ENCODE assay signal across 9 mouse cellular contexts in genomic region chr19:53502891-53503371, GRCm38 (mm10). TPM values are rescaled to one million over a fixed set of nuclear protein-coding genes. Genes with fewer than 3 reads are reported as not detected.
DNase-seq lines count a peak whose midpoint lies in the region; ATAC-seq and TF ChIP-seq lines count a peak whose summit lies in the region.
"Had no signal": no experiment of that assay in that cellular context is flagged by ENCODE, and none has a peak within 500 bp of the region (broad histone marks: within the 10 kb centered on the region; RNA-seq: fewer than 3 reads in every experiment).

No protein-coding gene starts in this region.

- no peaks in the 10 kb centered on the region for H3K36me3 ChIP-seq in forebrain, embryonic 16.5 days (ENCODE audit: control insufficient read depth, insufficient read depth)
- no peaks in the 10 kb centered on the region for H3K36me3 ChIP-seq in forebrain, embryonic 13.5 days (ENCODE audit: poor library complexity, severe bottlenecking)
- no peaks in the 10 kb centered on the region for H3K36me3 ChIP-seq in spleen, adult 2 months (ENCODE audit: control insufficient read depth, insufficient read depth, low read length)
- H3K36me3 ChIP-seq: heart, embryonic 13.5 days had no signal

- DNase-seq in spleen, adult 2 months (ENCODE audit: low read depth in 1 of 2, low spot score in 2 of 2) = peak; percentile 25 to 32
- no peak for DNase-seq in spleen, adult 12 weeks (ENCODE audit: low spot score)
- DNase-seq in embryo, embryonic 10 days (ENCODE audit: low spot score) = no peak
- DNase-seq in adrenal gland, postnatal 14 days = no peak

- TF ChIP-seq POLR2A in spleen, adult 2 months (IDR thresholded peaks at IDR 0.05; ENCODE audit: low read depth, low read length) = no peak

- 0 out of 2 replicates have a peak, but pooled peaks have one; percentile 23 for ATAC-seq in forebrain, embryonic 16.5 days
- ATAC-seq in forebrain, embryonic 13.5 days = no peak
- 0 out of 2 replicates have a peak, but pooled peaks have one; percentile 21 for ATAC-seq in megakaryocyte, adult 5-6 weeks (ENCODE audit: poor library complexity, severe bottlenecking)
- no peak for ATAC-seq in erythroblast, adult 5-6 weeks (replicated peaks; ENCODE audit: low FRiP score, poor library complexity, severe bottlenecking)

- H3K9ac ChIP-seq in forebrain, embryonic 16.5 days (replicated peaks; ENCODE audit: low read depth, low read length) = no peak overlapping the region
- H3K9ac ChIP-seq in forebrain, embryonic 13.5 days = no peak overlapping the region
- H3K9ac ChIP-seq: heart, embryonic 13.5 days had no signal

- H3K4me1 ChIP-seq in forebrain, embryonic 16.5 days (replicated peaks; ENCODE audit: control insufficient read depth, insufficient read depth, low read length) = no peaks in the 10 kb centered on the region
- 0 out of 2 replicates have a peak, but pooled peaks cover 5% of the 10 kb centered on the region for H3K4me1 ChIP-seq in forebrain, embryonic 13.5 days
- H3K4me1 ChIP-seq in spleen, adult 2 months (ENCODE audit: control insufficient read depth, insufficient read depth, insufficient read length) = peaks cover 21% of the 10 kb centered on the region; the same call in 1 of the 2 replicates

- no peak overlapping the region for H3K27ac ChIP-seq in forebrain, embryonic 16.5 days (ENCODE audit: low read length)
- no peak overlapping the region for H3K27ac ChIP-seq in forebrain, embryonic 13.5 days
- H3K27ac ChIP-seq in spleen, adult 2 months (ENCODE audit: insufficient read depth, low read length) = no peak overlapping the region
- H3K27ac ChIP-seq: heart, embryonic 13.5 days had no signal

- H3K27me3 ChIP-seq in forebrain, embryonic 16.5 days (replicated peaks; ENCODE audit: control insufficient read depth, insufficient read depth, low read length) = no peaks in the 10 kb centered on the region
- H3K27me3 ChIP-seq in forebrain, embryonic 13.5 days = no peaks in the 10 kb centered on the region
- H3K27me3 ChIP-seq in spleen, adult 2 months (ENCODE audit: control insufficient read depth, insufficient read depth, low read length) = no peaks in the 10 kb centered on the region
- H3K27me3 ChIP-seq: heart, embryonic 13.5 days had no signal

- no peaks in the 10 kb centered on the region for H3K9me3 ChIP-seq in forebrain, embryonic 16.5 days (ENCODE audit: control insufficient read depth, low read length)
- no peaks in the 10 kb centered on the region for H3K9me3 ChIP-seq in forebrain, embryonic 13.5 days (replicated peaks)
- H3K9me3 ChIP-seq: heart, embryonic 13.5 days had no signal

- no peak overlapping the region for H3K4me3 ChIP-seq in forebrain, embryonic 16.5 days (replicated peaks; ENCODE audit: low read length)
- H3K4me3 ChIP-seq in forebrain, embryonic 13.5 days = no peak overlapping the region
- no peak overlapping the region for H3K4me3 ChIP-seq in spleen, adult 2 months (ENCODE audit: extremely low read depth, insufficient read depth, insufficient read length)
- H3K4me3 ChIP-seq: heart, embryonic 13.5 days had no signal

- 54% methylated on average over 9 of the region's 9 CpGs for WGBS in forebrain, embryonic 16.5 days
- WGBS in forebrain, embryonic 13.5 days = 57% methylated on average over 9 of the region's 9 CpGs
- 19% methylated on average over 9 of the region's 9 CpGs for WGBS in spleen, adult 2 months

- TF ChIP-seq CTCF in spleen, adult 2 months (IDR thresholded peaks at IDR 0.05; ENCODE audit: extremely low read depth, insufficient read depth, insufficient read length, insufficient replicate concordance) = no peak

- H3K4me2 ChIP-seq in forebrain, embryonic 16.5 days (ENCODE audit: low read length) = no peak overlapping the region
- no peak overlapping the region for H3K4me2 ChIP-seq in forebrain, embryonic 13.5 days
- H3K4me2 ChIP-seq: heart, embryonic 13.5 days had no signal

RNA-seq across cellular contexts. Expression of gene Dusp5, which starts 26.0 kb away (rescaled TPM):
- 2.4 and 3.9 TPM in 2 replicates for polyA plus RNA-seq in forebrain, embryonic 16.5 days (2015; fragmentation: Nextera tagmentation; extraction: Ambion mirVana)
- 1.5 and 1.8 TPM in 2 replicates for polyA plus RNA-seq in forebrain, embryonic 13.5 days (2015; fragmentation: Nextera tagmentation; extraction: Ambion mirVana)
- polyA plus RNA-seq in spleen, adult 2 months (2012; rRNA removed) = 10.9 and 19.4 TPM in 2 replicates
- total RNA-seq in megakaryocyte, adult 5-6 weeks (2015) = 4.3 and 5.0 TPM in 2 replicates
- total RNA-seq in megakaryocyte, adult 5-6 weeks (2017) = 4.6 and 6.4 TPM in 2 replicates
- 1.9 and 2.9 TPM in 2 replicates for total RNA-seq in erythroblast, adult 5-6 weeks (2015; ENCODE audit: low replicate concordance)
- 0.42 and 1.8 TPM in 2 replicates for total RNA-seq in erythroblast, adult 5-6 weeks (2017; ENCODE audit: low replicate concordance)
- 8.5 and 11.8 TPM in 2 replicates for total RNA-seq in adrenal gland, postnatal 14 days (2021)

Comparison
In these comparisons a context has a peak if more than half of its experiments do, and no peak if none do; other contexts are left out.
1. ATAC-seq: peak in forebrain, embryonic 16.5 days (single experiment) and megakaryocyte, adult 5-6 weeks (single experiment); none in forebrain, embryonic 13.5 days (single experiment) and erythroblast, adult 5-6 weeks (single experiment).
2. DNase-seq: peak in spleen, adult 2 months (2 of 2); none in spleen, adult 12 weeks (single experiment), embryo, embryonic 10 days (single experiment) and adrenal gland, postnatal 14 days (single experiment).